Mouse (Mus musculus) liver, embryonic 13.5 days (tissue): Measurements from ENCODE around the gene Bpifc. TPM values are rescaled to one million over a fixed set of nuclear protein-coding genes. Genes with fewer than 3 reads are reported as not detected.

Source experiments
- ATAC-seq: fragments of 200-750 bp; cut with Nextera tagmentation; 2 replicates; pipeline ENCODE4 v1.8.0; 2017; ENCODE audit warnings: low read depth, mild to moderate bottlenecking, moderate number of reproducible peaks, moderate library complexity
- DNase-seq: peaks from one replicate; pipeline ENCODE4 v3.0.0; 2022
- H3K27ac ChIP-seq: fragments of 300-500 bp; sonication (generic); 2 replicates; pipeline ENCODE4 v1.5.1; 2015; ENCODE audit warnings: moderate library complexity, mild to moderate bottlenecking, inconsistent platforms
- H3K27me3 ChIP-seq: fragments of 300-500 bp; sonication (generic); 2 replicates; pipeline ENCODE4 v1.6.1; 2015; ENCODE audit warnings: mild to moderate bottlenecking, inconsistent platforms
- H3K36me3 ChIP-seq: fragments of 300-500 bp; sonication (generic); 2 replicates; pipeline ENCODE4 v1.6.1; 2015; ENCODE audit warnings: mild to moderate bottlenecking, inconsistent platforms
- H3K4me1 ChIP-seq: fragments of 300-500 bp; sonication (generic); replicated peaks from 2 replicates; pipeline ENCODE4 v1.6.1; 2015; ENCODE audit warnings: inconsistent platforms
- H3K4me2 ChIP-seq: fragments of 300-500 bp; sonication (generic); 2 replicates; pipeline ENCODE4 v1.6.1; 2015; ENCODE audit warnings: inconsistent platforms, mild to moderate bottlenecking, moderate library complexity
- H3K4me3 ChIP-seq: fragments of 300-500 bp; sonication (generic); replicated peaks from 2 replicates; pipeline ENCODE4 v1.5.1; 2015; ENCODE audit warnings: mild to moderate bottlenecking, inconsistent platforms
- H3K9ac ChIP-seq: fragments of 300-500 bp; sonication (generic); 2 replicates; pipeline ENCODE4 v1.6.1; 2015; ENCODE audit warnings: mild to moderate bottlenecking, inconsistent platforms
- H3K9me3 ChIP-seq: fragments of 300-500 bp; sonication (generic); replicated peaks from 2 replicates; pipeline ENCODE4 v1.6.1; 2016; ENCODE audit warnings: inconsistent platforms
- WGBS: fragments of 180-500 bp; shearing (Covaris S2); methylation state at CpG from one replicate; pipeline ENCODE4 v1.1.7; 2015; ENCODE audit not compliant: insufficient replicate concordance; 5-methylcytosine and 5-hydroxymethylcytosine counted together
- polyA plus RNA-seq: library from polyadenylated mRNA; unstranded; fragments of >200 nt; fragmentation: Nextera tagmentation; extraction: Ambion mirVana; gene quantifications from 2 replicates; pipeline ENCODE4 v1.2.1, GENCODE M21; 2015

The Bpifc gene
- polyA plus RNA-seq, 1 experiment from 2014 or later: not detected

GRCm38 (mm10) chr10:85969894-85970620 lies 41.6 kb downstream of the Bpifc start:
- DNase-seq (no peak), ATAC-seq (no peak)
- WGBS: 32% methylated on average over 8 of the region's 8 CpGs
- no peak overlapping the region for H3K4me3 ChIP-seq
- H3K9me3 ChIP-seq: no peaks in the 10 kb centered on the region
- H3K27me3 ChIP-seq: no peaks in the 10 kb centered on the region
- H3K4me1 ChIP-seq: no peaks in the 10 kb centered on the region
- no peak overlapping the region for H3K4me2 ChIP-seq
- no peak overlapping the region for H3K27ac ChIP-seq
- no peaks in the 10 kb centered on the region for H3K36me3 ChIP-seq
- H3K9ac ChIP-seq: no peak overlapping the region

GRCm38 (mm10) chr10:85968731-85969130 lies 43.0 kb downstream of the Bpifc start:
- no peak overlapping the region for H3K4me2 ChIP-seq
- H3K9ac ChIP-seq: no peak overlapping the region
- no peaks in the 10 kb centered on the region for H3K4me1 ChIP-seq
- DNase-seq: no peak
- ATAC-seq: no peak
- H3K36me3 ChIP-seq: no peaks in the 10 kb centered on the region
- no peaks in the 10 kb centered on the region for H3K9me3 ChIP-seq
- H3K4me3 ChIP-seq: no peak overlapping the region
- no peak overlapping the region for H3K27ac ChIP-seq
- no peaks in the 10 kb centered on the region for H3K27me3 ChIP-seq
- 27% methylated on average over 2 of the region's 2 CpGs for WGBS

- Histone ChIP-seq H3K4me1 (no peaks in the 10 kb centered on the region), H3K4me3 (no peak overlapping the region), H3K27me3 (no peaks in the 10 kb centered on the region), H3K4me2 (no peak overlapping the region), H3K9ac (no peak overlapping the region), H3K27ac (no peak overlapping the region), H3K9me3 (no peaks in the 10 kb centered on the region), H3K36me3 (no peaks in the 10 kb centered on the region)
- peak; percentile 41; the same call in 1 of the 2 replicates for ATAC-seq
- WGBS: 11% methylated on average over 7 of the region's 7 CpGs
- DNase-seq: peak; percentile 43
Measured at GRCm38 (mm10) chr10:85968157-85968634, 43.5 kb downstream of the Bpifc start.

GRCm38 (mm10) chr10:85967411-85968156 lies 44.1 kb downstream of the Bpifc start:
- Histone ChIP-seq H3K4me1 (no peaks in the 10 kb centered on the region), H3K27me3 (no peaks in the 10 kb centered on the region), H3K36me3 (no peaks in the 10 kb centered on the region), H3K9me3 (no peaks in the 10 kb centered on the region), H3K4me3 (no peak overlapping the region), H3K4me2 (no peak overlapping the region), H3K27ac (no peak overlapping the region), H3K9ac (no peak overlapping the region)
- DNase-seq (no peak), ATAC-seq (peak; percentile 5; the same call in 1 of the 2 replicates)
- WGBS: 51% methylated on average over 17 of the region's 17 CpGs

GRCm38 (mm10) chr10:85966476-85966875 lies 45.2 kb downstream of the Bpifc start:
- H3K27me3 ChIP-seq: no peaks in the 10 kb centered on the region
- H3K9ac ChIP-seq: no peak overlapping the region
- H3K4me2 ChIP-seq: no peak overlapping the region
- no peak overlapping the region for H3K27ac ChIP-seq
- no peaks in the 10 kb centered on the region for H3K9me3 ChIP-seq
- no peaks in the 10 kb centered on the region for H3K4me1 ChIP-seq
- no peak overlapping the region for H3K4me3 ChIP-seq
- 34% methylated on average over 2 of the region's 2 CpGs for WGBS
- H3K36me3 ChIP-seq: no peaks in the 10 kb centered on the region
- DNase-seq (no peak), ATAC-seq (no peak)

GRCm38 (mm10) chr10:85964316-85964715 lies 47.4 kb downstream of the Bpifc start:
- no peaks in the 10 kb centered on the region for H3K9me3 ChIP-seq
- DNase-seq: no peak
- H3K9ac ChIP-seq: no peak overlapping the region
- H3K4me1 ChIP-seq: no peaks in the 10 kb centered on the region
- H3K4me2 ChIP-seq: no peak overlapping the region
- H3K36me3 ChIP-seq: no peaks in the 10 kb centered on the region
- no peak for ATAC-seq
- no peak overlapping the region for H3K27ac ChIP-seq
- H3K4me3 ChIP-seq: no peak overlapping the region
- H3K27me3 ChIP-seq: 0 out of 2 replicates have a peak, but pooled peaks cover 4% of the 10 kb centered on the region
- 75% methylated on average over 7 of the region's 7 CpGs for WGBS

GRCm38 (mm10) chr10:85962897-85963296 lies 48.8 kb downstream of the Bpifc start:
- Histone ChIP-seq H3K9me3 (no peaks in the 10 kb centered on the region), H3K36me3 (no peaks in the 10 kb centered on the region), H3K4me1 (0 out of 2 replicates have a peak, but pooled peaks cover 2% of the 10 kb centered on the region), H3K4me3 (no peak overlapping the region), H3K27ac (no peak overlapping the region), H3K27me3 (0 out of 2 replicates have a peak, but pooled peaks cover 4% of the 10 kb centered on the region), H3K9ac (no peak overlapping the region), H3K4me2 (no peak overlapping the region)
- WGBS: 56% methylated on average over 9 of the region's 9 CpGs
- ATAC-seq (no peak), DNase-seq (no peak)

GRCm38 (mm10) chr10:85957464-85957950 lies 54.2 kb downstream of the Bpifc start, which contains the start of gene Rtcb:
TSS of gene Rtcb (minus strand) at chr10:85957823.
- Histone ChIP-seq H3K27ac (peak within 1 kb of the TSS; percentile 75), H3K4me2 (peak within 1 kb of the TSS; percentile 81), H3K9ac (peak within 1 kb of the TSS; percentile 93), H3K4me1 (peaks cover 13% of the 10 kb centered on the region), H3K4me3 (peak within 1 kb of the TSS; percentile 93), H3K27me3 (0 out of 2 replicates have a peak, but pooled peaks cover 4% of the 10 kb centered on the region), H3K36me3 (peaks cover 32% of the 10 kb centered on the region), H3K9me3 (no peaks in the 10 kb centered on the region)
- peak; percentile 92 for ATAC-seq
- WGBS: under 1% methylated on average over 38 of the region's 38 CpGs
- peak; percentile 89 for DNase-seq

- Histone ChIP-seq H3K9ac (peak overlapping the region; percentile 93), H3K4me2 (peak overlapping the region; percentile 81), H3K4me1 (peaks cover 13% of the 10 kb centered on the region), H3K36me3 (peaks cover 37% of the 10 kb centered on the region), H3K4me3 (peak overlapping the region; percentile 93), H3K27me3 (0 out of 2 replicates have a peak, but pooled peaks cover 4% of the 10 kb centered on the region), H3K9me3 (no peaks in the 10 kb centered on the region), H3K27ac (peak overlapping the region; percentile 75)
- no peak for ATAC-seq
- 3% methylated on average over 20 of the region's 20 CpGs for WGBS
- peak; percentile 7 for DNase-seq
Measured at GRCm38 (mm10) chr10:85956871-85957419, 54.8 kb downstream of the Bpifc start.

- DNase-seq: no peak
Measured at GRCm38 (mm10) chr10:85954429-85954828, 57.3 kb downstream of the Bpifc start.

GRCm38 (mm10) chr10:85953401-85953800 lies 58.3 kb downstream of the Bpifc start:
- Histone ChIP-seq H3K36me3 (peaks cover 69% of the 10 kb centered on the region), H3K9me3 (no peaks in the 10 kb centered on the region), H3K4me1 (peaks cover 12% of the 10 kb centered on the region), H3K9ac (no peak overlapping the region), H3K4me3 (no peak overlapping the region), H3K4me2 (no peak overlapping the region), H3K27me3 (no peaks in the 10 kb centered on the region), H3K27ac (no peak overlapping the region)
- WGBS: 64% methylated on average over 3 of the region's 3 CpGs
- ATAC-seq (no peak), DNase-seq (no peak)

More at GRCm38 (mm10) chr10:85954429-85954828, 57.3 kb downstream of the Bpifc start:
- no peak overlapping the region for H3K4me3 ChIP-seq
- H3K27ac ChIP-seq: no peak overlapping the region
- H3K27me3 ChIP-seq: no peaks in the 10 kb centered on the region
- ATAC-seq: no peak
- no peak overlapping the region for H3K9ac ChIP-seq
- H3K4me1 ChIP-seq: peaks cover 13% of the 10 kb centered on the region
- H3K36me3 ChIP-seq: peaks cover 59% of the 10 kb centered on the region
- H3K4me2 ChIP-seq: no peak overlapping the region
- WGBS: 80% methylated on average over 2 of the region's 2 CpGs
- H3K9me3 ChIP-seq: no peaks in the 10 kb centered on the region
